Mouse (Mus musculus): ENCODE data around the gene Il12rb1.

DNA sequence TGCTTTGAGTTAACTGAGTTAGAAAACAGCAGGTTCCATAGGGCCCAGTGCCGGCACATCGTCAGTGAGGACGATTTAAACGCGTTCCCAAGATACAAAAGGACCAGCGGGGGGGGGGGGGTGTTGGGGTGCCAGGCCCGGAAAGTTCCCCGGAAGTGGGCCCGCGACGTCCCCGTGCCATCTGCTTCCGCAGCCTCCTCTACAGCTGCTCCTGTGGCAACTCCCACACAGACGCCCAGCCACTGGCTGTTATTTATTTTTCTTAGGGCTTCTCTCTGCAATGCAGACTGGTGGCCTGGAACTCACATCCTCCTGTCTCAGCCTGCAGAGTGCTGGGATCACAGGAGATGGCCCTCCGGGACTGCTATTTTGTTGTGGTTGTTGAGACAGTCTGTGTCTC is 7.1 kb upstream of the Il12rb1 start:
- TF ChIP-seq CTCF (IDR thresholded peaks at IDR 0.05; ENCODE audit: low read depth) = no peak
- TF ChIP-seq EP300 (optimal IDR thresholded peaks at IDR 0.05) = no peak
